Mouse (Mus musculus): Measurements from ENCODE around the gene Panx3. TPM values are rescaled to one million over a fixed set of nuclear protein-coding genes. Genes with fewer than 3 reads are reported as not detected.
A peak's percentile ranks its signal among the peaks of the same experiment; 100 is the strongest.

Panx3 gene
- 0.32 TPM in 1 of 2 replicates, not detected in the other for polyA plus RNA-seq (2014; fragmentation: Nextera tagmentation; extraction: Ambion mirVana)

- Histone ChIP-seq H3K4me1 (replicated peaks; ENCODE audit: control insufficient read depth, insufficient read depth, low read length) (no peaks in the 10 kb centered on the region), H3K9me3 (ENCODE audit: control insufficient read depth, low read length) (no peaks in the 10 kb centered on the region), H3K27ac (ENCODE audit: low read depth, low read length) (no peak within 1 kb of the TSS), H3K9ac (ENCODE audit: low read length) (no peak within 1 kb of the TSS), H3K4me3 (ENCODE audit: low read depth, low read length) (no peak within 1 kb of the TSS), H3K27me3 (ENCODE audit: control insufficient read depth, insufficient read depth, low read length) (no peaks in the 10 kb centered on the region), H3K36me3 (ENCODE audit: control insufficient read depth, insufficient read depth, low read length) (no peaks in the 10 kb centered on the region), H3K4me2 (ENCODE audit: low read depth, low read length, severe bottlenecking) (no peak within 1 kb of the TSS)
- WGBS: 73% methylated on average over 6 of the region's 6 CpGs
- ATAC-seq (replicated peaks; ENCODE audit: low FRiP score) (no peak), DNase-seq (ENCODE audit: low spot score) (no peak)
These were observed at the start of gene Panx3 for GRCm38 (mm10) chr9:37669115-37669514. TSS of gene Panx3 (minus strand) at chr9:37669235.

GRCm38 (mm10) chr9:37716150-37716549 lies 47.1 kb upstream of the Panx3 start, which contains the start of gene Olfr160:
TSS of gene Olfr160 (minus strand) at chr9:37716250.
- WGBS: 86% methylated on average over 1 of the region's 1 CpGs
- Histone ChIP-seq H3K27ac (ENCODE audit: low read depth, low read length) (no peak within 1 kb of the TSS), H3K4me1 (replicated peaks; ENCODE audit: control insufficient read depth, insufficient read depth, low read length) (no peaks in the 10 kb centered on the region), H3K4me3 (ENCODE audit: low read depth, low read length) (no peak within 1 kb of the TSS), H3K9ac (ENCODE audit: low read length) (no peak within 1 kb of the TSS), H3K36me3 (ENCODE audit: control insufficient read depth, insufficient read depth, low read length) (no peaks in the 10 kb centered on the region), H3K27me3 (ENCODE audit: control insufficient read depth, insufficient read depth, low read length) (no peaks in the 10 kb centered on the region), H3K4me2 (ENCODE audit: low read depth, low read length, severe bottlenecking) (no peak within 1 kb of the TSS), H3K9me3 (ENCODE audit: control insufficient read depth, low read length) (no peaks in the 10 kb centered on the region)
- ATAC-seq (replicated peaks; ENCODE audit: low FRiP score) (no peak), DNase-seq (ENCODE audit: low spot score) (no peak)

GRCm38 (mm10) chr9:37689970-37690686 lies 21.1 kb upstream of the Panx3 start:
- no peaks in the 10 kb centered on the region for H3K9me3 ChIP-seq (ENCODE audit: control insufficient read depth, low read length)
- ATAC-seq (replicated peaks; ENCODE audit: low FRiP score): peak; percentile 72
- H3K4me2 ChIP-seq (ENCODE audit: low read depth, low read length, severe bottlenecking): no peak overlapping the region
- 40% methylated on average over 5 of the region's 5 CpGs for WGBS
- DNase-seq (ENCODE audit: low spot score): no peak
- H3K36me3 ChIP-seq (ENCODE audit: control insufficient read depth, insufficient read depth, low read length): no peaks in the 10 kb centered on the region
- H3K9ac ChIP-seq (ENCODE audit: low read length): no peak overlapping the region
- no peaks in the 10 kb centered on the region for H3K27me3 ChIP-seq (ENCODE audit: control insufficient read depth, insufficient read depth, low read length)
- H3K4me1 ChIP-seq (replicated peaks; ENCODE audit: control insufficient read depth, insufficient read depth, low read length): no peaks in the 10 kb centered on the region
- H3K4me3 ChIP-seq (ENCODE audit: low read depth, low read length): no peak overlapping the region
- H3K27ac ChIP-seq (ENCODE audit: low read depth, low read length): no peak overlapping the region

- DNase-seq (ENCODE audit: low spot score): no peak
- peak; percentile 27; the same call in 1 of the 2 replicates for ATAC-seq (replicated peaks; ENCODE audit: low FRiP score)
- H3K4me1 ChIP-seq (replicated peaks; ENCODE audit: control insufficient read depth, insufficient read depth, low read length): no peaks in the 10 kb centered on the region
- no peak overlapping the region for H3K4me3 ChIP-seq (ENCODE audit: low read depth, low read length)
- no peak overlapping the region for H3K27ac ChIP-seq (ENCODE audit: low read depth, low read length)
- H3K4me2 ChIP-seq (ENCODE audit: low read depth, low read length, severe bottlenecking): no peak overlapping the region
- WGBS: 44% methylated on average over 3 of the region's 3 CpGs
- H3K9me3 ChIP-seq (ENCODE audit: control insufficient read depth, low read length): no peaks in the 10 kb centered on the region
- H3K9ac ChIP-seq (ENCODE audit: low read length): no peak overlapping the region
- no peaks in the 10 kb centered on the region for H3K36me3 ChIP-seq (ENCODE audit: control insufficient read depth, insufficient read depth, low read length)
- H3K27me3 ChIP-seq (ENCODE audit: control insufficient read depth, insufficient read depth, low read length): no peaks in the 10 kb centered on the region
These were observed 18.9 kb upstream of the Panx3 start for GRCm38 (mm10) chr9:37687941-37688303.

GRCm38 (mm10) chr9:37687288-37687940 lies 18.4 kb upstream of the Panx3 start:
- Histone ChIP-seq H3K4me1 (replicated peaks; ENCODE audit: control insufficient read depth, insufficient read depth, low read length) (no peaks in the 10 kb centered on the region), H3K4me2 (ENCODE audit: low read depth, low read length, severe bottlenecking) (no peak overlapping the region), H3K4me3 (ENCODE audit: low read depth, low read length) (no peak overlapping the region), H3K9me3 (ENCODE audit: control insufficient read depth, low read length) (no peaks in the 10 kb centered on the region), H3K27ac (ENCODE audit: low read depth, low read length) (no peak overlapping the region), H3K9ac (ENCODE audit: low read length) (no peak overlapping the region), H3K27me3 (ENCODE audit: control insufficient read depth, insufficient read depth, low read length) (no peaks in the 10 kb centered on the region), H3K36me3 (ENCODE audit: control insufficient read depth, insufficient read depth, low read length) (no peaks in the 10 kb centered on the region)
- DNase-seq (ENCODE audit: low spot score): no peak
- WGBS: 81% methylated on average over 3 of the region's 3 CpGs
- no peak for ATAC-seq (replicated peaks; ENCODE audit: low FRiP score)

GRCm38 (mm10) chr9:37681123-37681522 lies 12.1 kb upstream of the Panx3 start:
- no peak overlapping the region for H3K27ac ChIP-seq (ENCODE audit: low read depth, low read length)
- H3K36me3 ChIP-seq (ENCODE audit: control insufficient read depth, insufficient read depth, low read length): no peaks in the 10 kb centered on the region
- no peaks in the 10 kb centered on the region for H3K9me3 ChIP-seq (ENCODE audit: control insufficient read depth, low read length)
- H3K4me3 ChIP-seq (ENCODE audit: low read depth, low read length): no peak overlapping the region
- no peak for DNase-seq (ENCODE audit: low spot score)
- H3K4me2 ChIP-seq (ENCODE audit: low read depth, low read length, severe bottlenecking): no peak overlapping the region
- WGBS: 97% methylated on average over 1 of the region's 1 CpGs
- H3K4me1 ChIP-seq (replicated peaks; ENCODE audit: control insufficient read depth, insufficient read depth, low read length): no peaks in the 10 kb centered on the region
- no peaks in the 10 kb centered on the region for H3K27me3 ChIP-seq (ENCODE audit: control insufficient read depth, insufficient read depth, low read length)
- no peak overlapping the region for H3K9ac ChIP-seq (ENCODE audit: low read length)
- no peak for ATAC-seq (replicated peaks; ENCODE audit: low FRiP score)

- Histone ChIP-seq H3K9ac (ENCODE audit: low read length) (no peak overlapping the region), H3K27ac (ENCODE audit: low read depth, low read length) (no peak overlapping the region), H3K9me3 (ENCODE audit: control insufficient read depth, low read length) (no peaks in the 10 kb centered on the region), H3K4me2 (ENCODE audit: low read depth, low read length, severe bottlenecking) (no peak overlapping the region), H3K4me1 (replicated peaks; ENCODE audit: control insufficient read depth, insufficient read depth, low read length) (no peaks in the 10 kb centered on the region), H3K36me3 (ENCODE audit: control insufficient read depth, insufficient read depth, low read length) (no peaks in the 10 kb centered on the region), H3K4me3 (ENCODE audit: low read depth, low read length) (no peak overlapping the region), H3K27me3 (ENCODE audit: control insufficient read depth, insufficient read depth, low read length) (no peaks in the 10 kb centered on the region)
- ATAC-seq (replicated peaks; ENCODE audit: low FRiP score): no peak
- no peak for DNase-seq (ENCODE audit: low spot score)
- 88% methylated on average over 4 of the region's 4 CpGs for WGBS
These were observed 6.3 kb upstream of the Panx3 start for GRCm38 (mm10) chr9:37675287-37675686.

GRCm38 (mm10) chr9:37670261-37670660 lies 1.2 kb upstream of the Panx3 start:
- DNase-seq (ENCODE audit: low spot score) (no peak), ATAC-seq (replicated peaks; ENCODE audit: low FRiP score) (no peak)
- Histone ChIP-seq H3K27me3 (ENCODE audit: control insufficient read depth, insufficient read depth, low read length) (no peaks in the 10 kb centered on the region), H3K36me3 (ENCODE audit: control insufficient read depth, insufficient read depth, low read length) (no peaks in the 10 kb centered on the region), H3K4me1 (replicated peaks; ENCODE audit: control insufficient read depth, insufficient read depth, low read length) (no peaks in the 10 kb centered on the region), H3K27ac (ENCODE audit: low read depth, low read length) (no peak overlapping the region), H3K9me3 (ENCODE audit: control insufficient read depth, low read length) (no peaks in the 10 kb centered on the region), H3K9ac (ENCODE audit: low read length) (no peak overlapping the region), H3K4me2 (ENCODE audit: low read depth, low read length, severe bottlenecking) (no peak overlapping the region), H3K4me3 (ENCODE audit: low read depth, low read length) (no peak overlapping the region)
- WGBS: 89% methylated on average over 3 of the region's 3 CpGs

GRCm38 (mm10) chr9:37669678-37670077 lies 643 bp upstream of the Panx3 start:
- Histone ChIP-seq H3K36me3 (ENCODE audit: control insufficient read depth, insufficient read depth, low read length) (no peaks in the 10 kb centered on the region), H3K4me3 (ENCODE audit: low read depth, low read length) (no peak overlapping the region), H3K27ac (ENCODE audit: low read depth, low read length) (no peak overlapping the region), H3K4me2 (ENCODE audit: low read depth, low read length, severe bottlenecking) (no peak overlapping the region), H3K9ac (ENCODE audit: low read length) (no peak overlapping the region), H3K4me1 (replicated peaks; ENCODE audit: control insufficient read depth, insufficient read depth, low read length) (no peaks in the 10 kb centered on the region), H3K9me3 (ENCODE audit: control insufficient read depth, low read length) (no peaks in the 10 kb centered on the region), H3K27me3 (ENCODE audit: control insufficient read depth, insufficient read depth, low read length) (no peaks in the 10 kb centered on the region)
- no peak for DNase-seq (ENCODE audit: low spot score)
- no peak for ATAC-seq (replicated peaks; ENCODE audit: low FRiP score)
- 81% methylated on average over 4 of the region's 4 CpGs for WGBS
